9 mouse cellular contexts compared by ENCODE assay signal in genomic region chr17:34109806-34110195, GRCm38 (mm10). TPM values are rescaled to one million over a fixed set of nuclear protein-coding genes. Genes with fewer than 3 reads are reported as not detected.
DNase-seq lines count a peak whose midpoint lies in the region; ATAC-seq and TF ChIP-seq lines count a peak whose summit lies in the region.
"Had no signal": no experiment of that assay in that cellular context is flagged by ENCODE, and none has a peak within 500 bp of the region (broad histone marks: within the 10 kb centered on the region; RNA-seq: fewer than 3 reads in every experiment).

No protein-coding gene starts in this region.

- no peak overlapping the region for H3K9ac ChIP-seq in hindbrain, embryonic 14.5 days
- no peak overlapping the region for H3K9ac ChIP-seq in midbrain, embryonic 15.5 days

- no peak overlapping the region for H3K4me3 ChIP-seq in layer of hippocampus, adult 2 months
- H3K4me3 ChIP-seq in hindbrain, embryonic 14.5 days (replicated peaks; ENCODE audit: low read length) = no peak overlapping the region
- H3K4me3 ChIP-seq in midbrain, embryonic 15.5 days = no peak overlapping the region

- peaks cover 4% of the 10 kb centered on the region; the same call in 1 of the 2 replicates for H3K9me3 ChIP-seq in hindbrain, embryonic 14.5 days (ENCODE audit: control insufficient read depth, low read length)
- H3K9me3 ChIP-seq in midbrain, embryonic 15.5 days = no peaks in the 10 kb centered on the region

- H3K4me2 ChIP-seq in hindbrain, embryonic 14.5 days (replicated peaks) = no peak overlapping the region
- H3K4me2 ChIP-seq in midbrain, embryonic 15.5 days = no peak overlapping the region

- peaks cover 58% of the 10 kb centered on the region for H3K36me3 ChIP-seq in hindbrain, embryonic 14.5 days (replicated peaks; ENCODE audit: control insufficient read depth, insufficient read depth)
- H3K36me3 ChIP-seq in midbrain, embryonic 15.5 days (replicated peaks) = peaks cover 39% of the 10 kb centered on the region

- no peak for DNase-seq in layer of hippocampus, adult 2 months (ENCODE audit: low spot score in 2 of 2)
- DNase-seq in layer of hippocampus, postnatal 36 days = no peak
- peak; percentile 49 for DNase-seq in brain, adult 2 months (ENCODE audit: low read depth, low spot score)
- DNase-seq in hindbrain, embryonic 14.5 days (ENCODE audit: low spot score) = no peak
- no peak for DNase-seq in spleen, adult 12 weeks (ENCODE audit: low spot score)
- DNase-seq in frontal cortex, adult 2 months (ENCODE audit: extremely low spot score in 1 of 2, low spot score in 1 of 2) = no peak

- H3K4me1 ChIP-seq in hindbrain, embryonic 14.5 days (replicated peaks; ENCODE audit: control insufficient read depth, insufficient read depth, low read length) = no peaks in the 10 kb centered on the region
- peaks cover 1% of the 10 kb centered on the region; the same call in 1 of the 2 replicates for H3K4me1 ChIP-seq in midbrain, embryonic 15.5 days

- ATAC-seq in hindbrain, embryonic 14.5 days (ENCODE audit: low FRiP score) = 0 out of 2 replicates have a peak, but pooled peaks have one; percentile 24
- ATAC-seq in midbrain, embryonic 15.5 days (replicated peaks) = peak; percentile 53; the same call in 1 of the 2 replicates
- no peak for ATAC-seq in monocyte, adult 5-6 weeks (replicated peaks; ENCODE audit: insufficient number of reproducible peaks, low FRiP score, low TSS enrichment, poor library complexity, severe bottlenecking)

- TF ChIP-seq CTCF in layer of hippocampus, adult 2 months (conservative IDR thresholded peaks at IDR 0.05) = no peak

- H3K27ac ChIP-seq in layer of hippocampus, adult 2 months = peak overlapping the region; percentile 39; the same call in 1 of the 2 replicates
- H3K27ac ChIP-seq in hindbrain, embryonic 14.5 days = no peak overlapping the region
- no peak overlapping the region for H3K27ac ChIP-seq in midbrain, embryonic 15.5 days

- WGBS in hindbrain, embryonic 14.5 days = 76% methylated on average over 3 of the region's 3 CpGs
- WGBS in midbrain, embryonic 15.5 days = 65% methylated on average over 3 of the region's 3 CpGs

- H3K27me3 ChIP-seq in hindbrain, embryonic 14.5 days (ENCODE audit: control insufficient read depth, insufficient read depth, low read length) = no peaks in the 10 kb centered on the region
- no peaks in the 10 kb centered on the region for H3K27me3 ChIP-seq in midbrain, embryonic 15.5 days (replicated peaks)

RNA-seq across cellular contexts. Expression of gene H2-DMa, which starts 9.5 kb away (rescaled TPM):
- total RNA-seq in layer of hippocampus, adult 2 months (2021) = 10 to 100 TPM; 26.2 to 33.1 TPM
- total RNA-seq in layer of hippocampus, postnatal 36 days (2021) = 10 to 100 TPM; 26.7 to 31.7 TPM
- polyA plus RNA-seq in hindbrain, embryonic 14.5 days (2014; fragmentation: Nextera tagmentation; extraction: Ambion mirVana) = 19.2 and 20.2 TPM in 2 replicates
- polyA plus RNA-seq in midbrain, embryonic 15.5 days (2015; fragmentation: Nextera tagmentation; extraction: Ambion mirVana) = 17.2 and 18.8 TPM in 2 replicates
- total RNA-seq in monocyte, adult 5-6 weeks (2017) = 55.9 to 84.5 TPM (median 72.8 TPM) in 3 replicates
- 26.3 and 26.8 TPM in 2 replicates for polyA plus RNA-seq in frontal cortex, adult 2 months (2012; rRNA removed)

RNA-seq across cellular contexts. Expression of gene Brd2, which starts 12.6 kb away (rescaled TPM):
- total RNA-seq in layer of hippocampus, adult 2 months (2021) = 100 to 1,000 TPM; 196 to 200 TPM
- total RNA-seq in layer of hippocampus, postnatal 36 days (2021) = 100 to 1,000 TPM; 182 to 193 TPM
- polyA plus RNA-seq in hindbrain, embryonic 14.5 days (2014; fragmentation: Nextera tagmentation; extraction: Ambion mirVana) = 133 and 136 TPM in 2 replicates
- polyA plus RNA-seq in midbrain, embryonic 15.5 days (2015; fragmentation: Nextera tagmentation; extraction: Ambion mirVana) = 137 and 140 TPM in 2 replicates
- total RNA-seq in monocyte, adult 5-6 weeks (2017) = 374 to 583 TPM (median 393 TPM) in 3 replicates
- polyA plus RNA-seq in frontal cortex, adult 2 months (2012; rRNA removed) = 167 and 194 TPM in 2 replicates

RNA-seq across cellular contexts. Expression of gene H2-Oa, which starts 17.7 kb away (rescaled TPM):
- total RNA-seq in layer of hippocampus, adult 2 months (2021) = under 1 TPM in 1 of 2 experiments, not detected in 1; 0.44 TPM
- total RNA-seq in layer of hippocampus, postnatal 36 days (2021) = under 1 TPM; 0.35 to 0.42 TPM
- 0.29 TPM in 1 of 2 replicates, not detected in the other for polyA plus RNA-seq in hindbrain, embryonic 14.5 days (2014; fragmentation: Nextera tagmentation; extraction: Ambion mirVana)
- polyA plus RNA-seq in midbrain, embryonic 15.5 days (2015; fragmentation: Nextera tagmentation; extraction: Ambion mirVana) = not detected in 2 replicates
- 7.8 to 18.9 TPM (median 17.6 TPM) in 3 replicates for total RNA-seq in monocyte, adult 5-6 weeks (2017)
- 1.1 and 1.2 TPM in 2 replicates for polyA plus RNA-seq in frontal cortex, adult 2 months (2012; rRNA removed)

RNA-seq across cellular contexts. Expression of gene H2-DMb2, which starts 33.3 kb away (rescaled TPM):
- under 1 TPM; 0.77 to 0.96 TPM for total RNA-seq in layer of hippocampus, adult 2 months (2021)
- total RNA-seq in layer of hippocampus, postnatal 36 days (2021) = under 1 TPM; 0.67 to 0.96 TPM
- polyA plus RNA-seq in hindbrain, embryonic 14.5 days (2014; fragmentation: Nextera tagmentation; extraction: Ambion mirVana) = 0.16 TPM in 1 of 2 replicates, not detected in the other
- 0.27 and 0.65 TPM in 2 replicates for polyA plus RNA-seq in midbrain, embryonic 15.5 days (2015; fragmentation: Nextera tagmentation; extraction: Ambion mirVana)
- total RNA-seq in monocyte, adult 5-6 weeks (2017) = 71.7 to 98.5 TPM (median 90.4 TPM) in 3 replicates
- polyA plus RNA-seq in frontal cortex, adult 2 months (2012; rRNA removed) = 0.99 and 1.1 TPM in 2 replicates
- total RNA-seq: layer of hippocampus, postnatal 10 days had no signal

RNA-seq across cellular contexts. Expression of gene H2-DMb1, which starts 43.1 kb away (rescaled TPM):
- 1 to 10 TPM; 1.8 to 2.5 TPM for total RNA-seq in layer of hippocampus, adult 2 months (2021)
- total RNA-seq in layer of hippocampus, postnatal 36 days (2021) = 1 to 10 TPM in 1 of 2 experiments, under 1 TPM in 1; 0.95 to 1.7 TPM
- 0.72 and 0.76 TPM in 2 replicates for polyA plus RNA-seq in hindbrain, embryonic 14.5 days (2014; fragmentation: Nextera tagmentation; extraction: Ambion mirVana)
- polyA plus RNA-seq in midbrain, embryonic 15.5 days (2015; fragmentation: Nextera tagmentation; extraction: Ambion mirVana) = 0.79 and 1.2 TPM in 2 replicates
- total RNA-seq in monocyte, adult 5-6 weeks (2017) = 48.2 to 62.0 TPM (median 61.5 TPM) in 3 replicates
- 3.1 and 3.5 TPM in 2 replicates for polyA plus RNA-seq in frontal cortex, adult 2 months (2012; rRNA removed)
